Mouse (Mus musculus) kidney, adult 2 months (tissue): ENCODE results near the gene 1190005I06Rik. TPM values are rescaled to one million over a fixed set of nuclear protein-coding genes. Genes with fewer than 3 reads are reported as not detected.

Experiments
- DNase-seq: peaks from one replicate; pipeline ENCODE4 v3.0.0; 2021
- H3K27ac ChIP-seq: fragments of 200-500 bp; 2 replicates; pipeline ENCODE4 v1.5.1; 2012; ENCODE audit warnings: low read depth, low read length, control low read depth, inconsistent platforms; ENCODE audit not compliant: insufficient read depth
- H3K27me3 ChIP-seq: fragments of 200-500 bp; replicated peaks from 2 replicates; pipeline ENCODE4 v1.6.1; 2012; ENCODE audit warnings: mild to moderate bottlenecking, moderate library complexity, low read length, inconsistent platforms; ENCODE audit not compliant: control insufficient read depth, insufficient read depth
- H3K36me3 ChIP-seq: fragments of 200-500 bp; 2 replicates; pipeline ENCODE4 v1.6.1; 2012; ENCODE audit warnings: mild to moderate bottlenecking, moderate library complexity, low read length, inconsistent platforms; ENCODE audit not compliant: control insufficient read depth, insufficient read depth
- H3K4me1 ChIP-seq: fragments of 200-500 bp; 2 replicates; pipeline ENCODE4 v1.6.1; 2011; ENCODE audit warnings: low read length; ENCODE audit not compliant: control insufficient read depth, insufficient read depth
- H3K4me3 ChIP-seq: fragments of 200-500 bp; 2 replicates; pipeline ENCODE4 v1.5.1; 2011; ENCODE audit warnings: mild to moderate bottlenecking, low read depth, low read length, control low read depth; ENCODE audit not compliant: insufficient read depth
- CTCF ChIP-seq: fragments of 200-500 bp; conservative IDR thresholded peaks from 2 replicates; pipeline ENCODE4 v1.5.1; 2011; ENCODE audit warnings: low read depth, mild to moderate bottlenecking, control low read depth, low read length, moderate library complexity, mixed read lengths; ENCODE audit not compliant: insufficient read depth, insufficient read length
- POLR2A ChIP-seq: fragments of 200-500 bp; IDR thresholded peaks from one replicate; pipeline ENCODE4 v1.6.1; 2011; ENCODE audit warnings: low read depth, low read length, control low read depth
- WGBS: fragments of 180-500 bp; shearing (Covaris S2); methylation state at CpG from one replicate; pipeline ENCODE4 v1.1.7; 2018; 5-methylcytosine and 5-hydroxymethylcytosine counted together
- polyA plus RNA-seq: library from polyadenylated mRNA; depleted of rRNA; stranded (reverse); fragments of >200 nt; gene quantifications from 2 replicates; pipeline ENCODE4 v1.2.3, GENCODE M21; 2012

The 1190005I06Rik gene
- polyA plus RNA-seq, 1 experiment = 6.8 TPM

DNA sequence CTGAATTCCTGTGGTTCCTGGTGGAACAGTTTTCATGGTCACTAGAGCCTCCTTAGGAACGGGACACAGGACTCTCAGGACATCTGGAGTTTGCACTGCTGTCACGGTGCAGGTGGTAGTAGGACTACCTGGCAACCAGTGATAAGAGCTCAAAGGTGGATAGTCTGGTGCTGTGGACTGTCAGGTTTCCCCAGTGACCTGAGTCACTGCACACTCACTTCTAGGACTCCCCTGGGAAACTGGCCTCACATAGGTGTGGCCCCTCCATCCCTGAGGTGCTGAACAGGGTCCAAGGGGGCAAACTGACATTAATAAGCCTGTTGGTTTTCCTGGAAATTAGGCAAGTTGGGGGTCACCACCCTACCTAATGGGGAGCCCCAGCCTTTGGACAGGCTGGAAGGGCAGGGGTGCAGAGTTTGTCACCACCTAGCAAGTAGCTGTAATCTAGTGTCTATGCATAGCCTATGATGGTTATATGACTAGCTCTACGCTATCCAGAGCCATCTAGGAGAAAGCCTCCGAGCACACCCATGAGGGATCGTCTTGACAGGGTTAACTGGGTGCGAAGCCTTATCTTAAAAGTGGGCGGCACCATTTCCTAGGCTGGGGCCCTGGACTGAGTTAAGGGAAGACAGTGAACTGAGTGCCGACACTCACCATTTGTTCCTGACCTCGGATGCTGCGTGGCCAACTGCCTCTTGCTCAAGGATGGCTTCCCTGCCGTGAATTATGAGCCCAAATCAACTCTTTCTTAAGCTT, 32.4 kb upstream of the 1190005I06Rik start:
- no peaks in the 10 kb centered on the region for H3K36me3 ChIP-seq
- WGBS = 53% methylated on average over 11 of the region's 11 CpGs
- no peak for DNase-seq

GRCm38 (mm10) chr8:120678447-120678846, 31.0 kb upstream of the 1190005I06Rik start:
- TF ChIP-seq CTCF (peak; percentile 91), POLR2A (no peak)
- Histone ChIP-seq H3K4me3 (no peak overlapping the region), H3K4me1 (no peaks in the 10 kb centered on the region), H3K36me3 (no peaks in the 10 kb centered on the region), H3K27me3 (no peaks in the 10 kb centered on the region), H3K27ac (no peak overlapping the region)
- peak; percentile 85 for DNase-seq
- WGBS = 11% methylated on average over 10 of the region's 10 CpGs

More for the DNA sequence above, 32.4 kb upstream of the 1190005I06Rik start:
- H3K27me3 ChIP-seq = no peaks in the 10 kb centered on the region
- TF ChIP-seq CTCF (no peak), POLR2A (no peak)
- no peaks in the 10 kb centered on the region for H3K4me1 ChIP-seq
- no peak overlapping the region for H3K27ac ChIP-seq
- H3K4me3 ChIP-seq = no peak overlapping the region

DNA sequence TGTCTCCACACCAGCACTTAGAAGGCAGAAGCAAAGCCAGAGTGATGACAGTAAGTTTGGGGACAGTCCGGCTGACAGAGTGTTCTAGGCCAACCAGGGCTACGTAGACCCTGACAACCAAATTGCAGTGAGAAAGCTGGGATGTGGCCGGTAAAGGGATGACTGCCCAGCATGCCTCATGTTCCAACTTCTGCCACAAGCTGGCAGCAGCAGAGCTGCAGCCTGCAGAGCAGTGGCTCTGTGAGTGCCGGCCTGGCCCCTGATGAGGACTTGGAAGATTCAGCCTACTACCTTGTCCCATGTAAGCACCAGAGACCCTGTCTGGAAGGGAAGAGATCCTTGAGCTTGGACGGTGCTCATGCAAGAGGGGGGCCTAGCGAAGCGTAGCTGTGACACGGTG, 28.3 kb upstream of the 1190005I06Rik start:
- Histone ChIP-seq H3K36me3 (peaks cover 2% of the 10 kb centered on the region), H3K27ac (no peak overlapping the region), H3K27me3 (no peaks in the 10 kb centered on the region), H3K4me3 (no peak overlapping the region), H3K4me1 (peaks cover 6% of the 10 kb centered on the region)
- TF ChIP-seq POLR2A = no peak
- TF ChIP-seq CTCF = no peak; the same call in 1 of the 2 replicates
- no peak for DNase-seq
- 73% methylated on average over 8 of the region's 8 CpGs for WGBS

DNA sequence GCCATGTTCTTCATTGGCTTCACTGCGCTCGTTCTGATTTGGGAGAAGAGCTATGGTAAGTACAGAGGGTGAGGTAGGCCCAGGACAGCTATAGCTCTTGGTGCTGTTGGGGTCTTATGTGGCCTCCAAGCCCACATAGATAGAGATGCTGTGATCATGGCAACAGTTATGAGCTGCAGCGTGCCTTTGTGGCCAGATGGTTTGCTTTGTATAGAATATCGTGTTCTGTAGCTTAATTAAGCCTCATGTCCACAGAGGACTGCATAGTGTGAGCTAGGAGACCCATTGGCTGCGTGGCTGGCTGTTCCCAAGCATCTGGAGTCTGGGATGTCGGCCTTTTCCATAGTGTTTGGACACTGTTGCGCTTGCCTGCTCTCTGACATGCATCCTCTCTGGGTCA, 25.9 kb upstream of the 1190005I06Rik start:
- peaks cover 11% of the 10 kb centered on the region for H3K4me1 ChIP-seq
- H3K27me3 ChIP-seq = no peaks in the 10 kb centered on the region
- DNase-seq = no peak
- H3K4me3 ChIP-seq = no peak overlapping the region
- WGBS = 91% methylated on average over 7 of the region's 7 CpGs
- H3K27ac ChIP-seq = no peak overlapping the region
- no peak for TF ChIP-seq CTCF
- TF ChIP-seq POLR2A = no peak
- H3K36me3 ChIP-seq = peaks cover 3% of the 10 kb centered on the region

GRCm38 (mm10) chr8:120672626-120673229, 25.3 kb upstream of the 1190005I06Rik start:
- H3K27ac ChIP-seq = no peak overlapping the region
- DNase-seq = no peak
- TF ChIP-seq POLR2A (no peak), CTCF (no peak)
- H3K4me1 ChIP-seq = peaks cover 11% of the 10 kb centered on the region
- H3K36me3 ChIP-seq = peaks cover 3% of the 10 kb centered on the region
- H3K27me3 ChIP-seq = no peaks in the 10 kb centered on the region
- 85% methylated on average over 16 of the region's 16 CpGs for WGBS
- no peak overlapping the region for H3K4me3 ChIP-seq

DNA sequence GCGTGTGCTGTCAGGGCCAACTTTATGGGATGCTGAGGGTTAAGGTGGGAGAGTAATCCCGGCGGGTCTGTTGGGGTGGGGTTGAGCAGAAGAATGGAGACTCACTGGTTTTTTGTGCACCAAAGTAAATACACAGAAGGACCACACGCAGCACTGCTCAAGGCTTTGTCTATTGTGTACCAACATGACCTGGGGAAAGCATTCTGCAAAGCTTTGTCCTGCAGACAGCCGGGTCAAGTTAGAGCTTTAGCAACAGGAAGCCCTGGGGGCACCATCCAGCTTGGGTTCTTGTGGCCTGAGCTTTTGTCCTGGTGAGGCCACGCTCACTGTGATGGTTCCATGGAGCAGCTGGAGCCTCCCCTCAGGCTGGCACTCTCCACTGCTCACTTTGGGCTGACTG, 24.3 kb upstream of the 1190005I06Rik start:
- no peaks in the 10 kb centered on the region for H3K27me3 ChIP-seq
- no peak overlapping the region for H3K27ac ChIP-seq
- TF ChIP-seq CTCF (no peak), POLR2A (no peak)
- 59% methylated on average over 6 of the region's 6 CpGs for whole genome bisulfite sequencing
- H3K4me1 ChIP-seq = peaks cover 14% of the 10 kb centered on the region
- H3K4me3 ChIP-seq = no peak overlapping the region
- peaks cover 3% of the 10 kb centered on the region for H3K36me3 ChIP-seq
- no peak for DNase-seq

DNA sequence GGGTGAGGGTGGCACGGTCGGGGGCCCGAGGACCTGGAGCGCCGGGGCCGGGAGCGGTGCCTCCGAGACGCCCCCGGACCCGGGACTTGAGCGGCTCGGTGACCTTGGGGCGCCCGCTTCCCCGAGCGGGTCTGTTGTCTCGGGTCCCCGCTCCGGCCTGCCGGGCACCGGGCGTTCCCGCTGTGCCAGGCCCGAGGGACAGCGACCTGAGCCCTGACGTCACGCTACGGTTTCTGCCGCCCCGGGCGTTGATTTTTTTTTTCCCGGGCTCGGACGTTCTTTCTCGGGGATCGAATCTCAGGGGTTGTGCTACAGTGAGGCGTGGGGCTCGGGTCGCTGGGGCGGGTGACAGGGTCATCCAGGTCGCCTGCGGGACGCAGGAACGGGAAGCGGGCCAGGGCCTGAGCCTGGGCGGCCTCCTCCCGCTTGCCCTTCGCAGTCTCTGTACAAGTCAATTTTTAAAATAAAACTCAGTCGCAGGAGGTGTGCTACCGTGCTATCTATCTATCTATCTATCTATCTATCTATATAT, 21.0 kb upstream of the 1190005I06Rik start, which contains the start of gene Emc8:
TSS of gene Emc8 (minus strand) at position 200 of the 532 bp plus-strand sequence.
- peak within 1 kb of the TSS; percentile 83 for H3K4me3 ChIP-seq
- peaks cover 3% of the 10 kb centered on the region for H3K36me3 ChIP-seq
- no peak for DNase-seq
- H3K27me3 ChIP-seq = no peaks in the 10 kb centered on the region
- H3K27ac ChIP-seq = peak within 1 kb of the TSS; percentile 87
- H3K4me1 ChIP-seq = peaks cover 30% of the 10 kb centered on the region
- under 1% methylated on average over 51 of the region's 51 CpGs for WGBS
- TF ChIP-seq POLR2A = no peak
- TF ChIP-seq CTCF = no peak
